Mouse (Mus musculus) right cerebral cortex, postnatal 4 days (tissue): Measurements from ENCODE around the gene Krt76.

Source experiments
- DNase-seq: peaks from one replicate; pipeline ENCODE4 v3.0.0-alpha.2; 2022

The Krt76 gene

GRCm38 (mm10) chr15:101892820-101893219, at the start of gene Krt76:
Gene Krt76, minus strand, starts transcription at chr15:101892920.
- DNase-seq, result no peak

DNA sequence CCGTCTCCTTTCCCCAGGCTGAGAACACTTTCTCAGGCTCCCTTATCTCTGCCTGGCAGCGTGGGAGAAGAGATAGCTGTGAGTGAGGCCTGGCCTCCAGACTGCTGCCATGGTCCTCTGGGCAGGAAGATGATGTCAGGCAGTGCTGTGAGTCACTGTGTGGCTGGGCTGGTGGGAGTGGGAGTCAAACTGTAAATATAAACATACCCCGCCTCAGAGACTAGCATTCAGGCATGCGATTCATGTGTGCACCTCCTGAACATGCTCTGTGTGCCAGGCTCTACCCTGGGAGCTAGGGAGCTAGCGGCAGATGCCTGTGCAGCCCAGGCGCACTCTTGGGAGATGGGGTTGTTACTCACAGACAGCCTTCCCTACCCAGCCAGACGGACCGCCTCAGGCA, 49.2 kb upstream of the Krt76 start:
- DNase-seq, result no peak

DNA sequence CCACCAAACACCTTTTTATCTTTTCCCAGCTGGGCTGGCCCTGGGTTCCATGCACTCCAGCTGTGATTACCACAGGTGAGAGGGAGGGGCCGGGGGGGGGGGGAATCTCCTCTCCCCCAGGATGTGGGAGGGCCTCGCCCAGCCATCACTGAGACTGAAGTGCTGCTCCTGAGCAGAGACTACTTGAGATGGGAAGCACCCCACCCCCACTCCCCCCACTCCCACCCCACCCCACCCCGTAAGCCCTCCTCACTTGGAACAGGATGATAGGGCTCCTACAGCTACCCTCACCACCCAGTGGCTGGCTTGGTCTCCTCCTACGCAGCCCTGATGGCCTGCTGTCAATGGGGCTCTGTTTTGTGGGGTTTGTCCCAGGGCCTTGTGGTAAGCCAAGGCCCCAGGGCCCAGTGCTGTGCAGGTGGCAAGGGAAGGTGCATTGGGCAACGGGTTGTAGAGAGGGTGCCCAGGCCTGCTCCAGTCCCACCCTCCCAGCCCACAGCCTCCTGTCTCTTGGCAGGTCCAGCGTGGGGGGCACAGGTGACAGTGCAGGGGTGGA, 47.6 kb upstream of the Krt76 start, which contains the start of gene Krt79:
TSS of gene Krt79 (minus strand) at position 51 of the 556 bp plus-strand sequence.
- DNase-seq, result no peak

GRCm38 (mm10) chr15:101938600-101939308, 46.0 kb upstream of the Krt76 start:
- DNase-seq, result no peak

DNA sequence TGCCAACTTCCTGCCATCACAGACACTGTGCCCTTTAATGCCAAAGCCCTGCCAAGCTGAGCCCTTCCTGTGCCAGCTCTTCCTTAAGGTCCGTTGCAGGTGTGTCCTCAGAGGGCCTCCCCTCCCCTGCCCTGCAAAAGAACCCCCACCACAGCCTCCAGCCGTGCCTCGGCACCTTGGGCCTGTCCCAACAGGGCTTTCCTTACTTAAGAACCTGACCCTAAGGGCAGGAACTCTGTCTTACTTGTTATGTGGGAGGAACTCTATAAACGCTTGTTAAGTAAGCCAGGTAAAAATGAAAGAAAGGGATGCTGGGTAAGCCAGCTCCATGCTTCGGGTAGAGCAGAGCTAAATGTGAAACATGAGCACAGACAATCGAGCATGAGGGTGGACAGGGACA, 40.3 kb upstream of the Krt76 start:
- DNase-seq, result no peak

DNA sequence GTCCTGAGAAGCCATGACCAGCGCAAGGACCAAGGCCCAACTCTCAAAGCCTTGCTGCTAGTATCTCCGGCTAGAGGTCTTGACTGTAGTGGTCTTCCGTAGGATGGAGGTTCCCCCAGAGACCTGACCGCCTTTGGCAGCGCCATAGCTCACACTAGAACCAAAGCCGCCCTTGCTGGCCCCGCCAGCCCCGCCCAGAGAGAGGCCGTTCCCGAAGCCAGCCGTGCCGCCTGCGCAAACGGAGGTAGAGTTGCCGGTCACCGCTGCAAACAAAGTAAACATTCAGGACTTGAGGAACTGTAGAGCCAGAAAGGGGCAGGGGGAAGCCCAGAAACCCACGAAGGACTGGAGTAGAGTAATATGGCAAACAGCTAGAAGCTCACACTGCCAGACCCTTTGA, 36.9 kb upstream of the Krt76 start:
- no peak for DNase-seq

- no peak for DNase-seq
Measured at GRCm38 (mm10) chr15:101929087-101929486, 36.4 kb upstream of the Krt76 start.

GRCm38 (mm10) chr15:101927340-101928080, 34.8 kb upstream of the Krt76 start:
- DNase-seq, result no peak

DNA sequence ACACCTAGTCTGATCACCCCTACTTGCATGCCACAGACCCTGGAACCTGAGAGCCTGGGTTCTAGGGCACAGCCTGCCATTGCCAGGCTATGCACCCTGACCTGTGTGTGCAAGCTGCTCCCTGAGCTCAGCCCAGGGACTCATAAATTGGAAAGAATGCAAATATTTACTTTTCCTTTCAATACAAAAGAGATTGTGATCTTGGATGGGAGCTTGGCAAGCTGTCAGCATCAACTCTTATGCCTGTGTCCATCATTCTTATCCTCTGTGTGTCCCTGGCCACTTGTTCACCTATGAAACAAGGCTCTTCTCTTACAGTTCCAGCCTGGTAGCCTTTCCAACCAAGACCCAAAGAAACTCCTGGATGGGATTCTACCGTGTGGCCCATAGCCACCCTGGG, 32.3 kb upstream of the Krt76 start:
- no peak for DNase-seq

DNA sequence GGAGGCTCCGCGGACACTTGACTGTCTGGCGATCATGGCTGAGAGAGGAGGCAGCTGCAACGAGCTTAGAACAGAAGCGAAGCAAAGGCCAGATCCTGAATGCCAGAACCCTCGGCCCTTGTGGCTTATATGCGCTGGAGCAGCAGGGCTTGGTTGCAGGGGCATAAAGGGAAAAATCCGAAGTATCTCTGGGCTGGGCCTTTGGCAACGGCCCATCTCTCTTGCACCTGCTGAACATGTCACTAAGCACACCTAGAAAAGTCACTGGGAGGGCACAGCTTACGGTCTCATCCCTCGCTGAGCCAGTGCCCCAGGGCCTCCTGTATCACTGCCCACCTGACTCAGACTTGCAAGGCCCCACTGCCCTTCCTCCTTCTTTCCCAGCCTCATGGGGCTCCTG, 31.9 kb upstream of the Krt76 start, which contains the start of gene Krt4:
TSS of gene Krt4 (minus strand) at position 101 of the 400 bp plus-strand sequence.
- no peak for DNase-seq

DNA sequence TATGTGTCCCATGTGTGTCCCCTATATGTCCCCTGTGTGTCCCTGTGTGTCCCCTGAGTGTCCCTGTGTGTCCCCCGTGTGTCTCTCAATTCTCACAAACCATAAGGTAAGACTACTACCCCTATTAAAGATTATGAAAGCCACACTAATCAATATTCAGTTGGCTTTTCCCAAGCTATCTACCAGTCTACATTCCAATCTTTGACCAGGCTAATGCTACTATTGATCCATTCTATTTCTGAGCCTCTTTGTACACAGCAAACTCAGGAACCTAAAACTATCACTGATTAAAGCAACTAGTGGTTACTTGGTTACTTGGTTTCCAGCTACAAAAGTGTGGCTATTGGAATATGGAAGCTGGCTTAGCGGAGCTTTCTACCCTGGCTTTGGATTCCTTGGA, 29.6 kb upstream of the Krt76 start:
- DNase-seq, result no peak

GRCm38 (mm10) chr15:101916072-101916471, 23.4 kb upstream of the Krt76 start:
- DNase-seq, result no peak

DNA sequence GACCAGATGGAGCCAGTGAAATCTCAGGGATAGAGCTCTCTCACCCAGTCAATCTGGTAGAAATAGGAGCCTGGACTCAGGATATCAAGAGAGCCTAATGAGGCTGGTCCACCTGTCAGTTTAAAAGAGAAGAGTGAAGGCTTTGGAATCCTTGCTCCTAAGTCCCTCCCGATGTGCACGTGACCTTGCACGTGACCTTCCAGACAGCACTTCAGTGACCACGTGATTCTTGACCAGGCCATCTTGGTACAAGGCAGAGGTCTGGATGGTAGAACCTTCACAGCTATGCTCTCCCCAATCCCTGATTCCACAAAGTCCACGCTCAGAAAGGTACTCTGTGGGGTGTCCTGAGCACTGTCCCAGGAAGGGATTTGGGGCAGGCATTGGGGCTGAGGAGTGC, 12.1 kb upstream of the Krt76 start:
- DNase-seq, result no peak

GRCm38 (mm10) chr15:101902171-101903149, 9.7 kb upstream of the Krt76 start:
- no peak for DNase-seq

- no peak for DNase-seq
Measured at GRCm38 (mm10) chr15:101895216-101895615, 2.5 kb upstream of the Krt76 start.

GRCm38 (mm10) chr15:101879776-101880175, 12.9 kb downstream of the Krt76 start:
- no peak for DNase-seq

- DNase-seq, result no peak
Measured at GRCm38 (mm10) chr15:101878041-101878440, 14.7 kb downstream of the Krt76 start.

DNA sequence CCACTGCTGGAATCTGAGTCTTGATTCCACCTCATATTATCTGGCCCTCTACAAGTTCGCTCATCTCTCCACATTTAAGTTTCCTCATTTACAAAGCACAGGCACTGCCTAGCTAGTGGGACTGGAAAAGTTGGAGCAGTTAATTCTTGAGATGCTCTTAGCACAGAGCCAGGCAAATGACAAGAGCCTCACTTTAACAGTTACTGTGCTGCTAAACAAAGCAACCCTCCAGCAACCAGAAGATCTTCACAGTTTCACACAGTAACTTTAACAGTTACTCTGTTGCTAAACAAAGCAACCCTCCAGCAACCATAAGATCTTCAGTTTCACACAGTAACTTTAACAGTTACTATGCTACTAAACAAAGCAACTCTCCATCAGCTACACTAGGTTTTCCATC, 18.3 kb downstream of the Krt76 start:
- DNase-seq, result no peak

DNA sequence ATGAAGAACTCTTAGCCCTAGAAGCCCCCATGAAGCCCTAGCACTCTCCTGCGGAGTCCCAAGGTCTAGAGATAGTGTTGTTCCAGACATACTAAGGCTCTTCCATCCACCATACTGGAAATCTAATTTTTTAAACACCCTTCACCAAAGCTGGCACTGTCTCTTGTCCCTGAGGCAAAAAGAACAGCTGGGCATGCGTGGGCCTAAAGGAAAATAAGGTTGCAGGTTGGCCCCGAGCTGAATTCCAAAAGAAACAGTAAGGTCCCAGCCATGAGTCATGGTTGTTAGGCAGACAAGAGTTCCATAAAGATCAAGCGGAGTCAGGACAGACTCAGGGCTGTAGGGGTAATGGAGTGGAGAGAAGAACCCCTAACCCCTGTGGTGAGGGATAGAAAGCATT, 19.5 kb downstream of the Krt76 start:
- no peak for DNase-seq

GRCm38 (mm10) chr15:101869431-101869830, 23.3 kb downstream of the Krt76 start, which contains the start of gene Krt77:
Gene Krt77, minus strand, starts transcription at chr15:101869705.
- DNase-seq, result peak; percentile 44

GRCm38 (mm10) chr15:101866754-101867153, 26.0 kb downstream of the Krt76 start:
- DNase-seq, result no peak

GRCm38 (mm10) chr15:101860421-101861130, 32.1 kb downstream of the Krt76 start:
- DNase-seq, result no peak
